Mouse (Mus musculus): ENCODE data around the gene Cat. TPM values are rescaled to one million over a fixed set of nuclear protein-coding genes. Genes with fewer than 3 reads are reported as not detected.

Gene Cat
- total and polyA plus RNA-seq, 2 experiments: 1,476 to 1,807 TPM

- peaks cover 40% of the 10 kb centered on the region for H3K36me3 ChIP-seq (ENCODE audit: control insufficient read depth, insufficient read depth, low read length)
- no peaks in the 10 kb centered on the region for H3K27me3 ChIP-seq (ENCODE audit: control insufficient read depth, insufficient read depth, low read length)
- H3K27ac ChIP-seq (replicated peaks; ENCODE audit: insufficient read depth, low read depth, low read length): peak overlapping the region; percentile 90
- peak; percentile 80 for DNase-seq (ENCODE audit: extremely low read depth, low read depth, low spot score)
- TF ChIP-seq POLR2A (IDR thresholded peaks at IDR 0.05; ENCODE audit: extremely low read depth, insufficient read depth, low read length) (no peak), CTCF (IDR thresholded peaks at IDR 0.05; ENCODE audit: low read depth, low read length) (no peak)
- peak overlapping the region; percentile 94 for H3K4me3 ChIP-seq (ENCODE audit: insufficient read depth, low read depth, low read length)
- H3K9ac ChIP-seq (ENCODE audit: low read depth, low read length): peak overlapping the region; percentile 75
- H3K79me2 ChIP-seq (ENCODE audit: control insufficient read depth, insufficient read depth, low read length): peaks cover 30% of the 10 kb centered on the region; the same call in 1 of the 2 replicates
- WGBS: 26% methylated on average over 11 of the region's 11 CpGs
- peaks cover 16% of the 10 kb centered on the region; the same call in 1 of the 2 replicates for H3K4me1 ChIP-seq (ENCODE audit: control insufficient read depth, insufficient read depth, low read length)
These were observed 3.4 kb downstream of the Cat start for GRCm38 (mm10) chr2:103481314-103482231.

GRCm38 (mm10) chr2:103480871-103481270, 4.1 kb downstream of the Cat start:
- Histone ChIP-seq H3K27me3 (ENCODE audit: control insufficient read depth, insufficient read depth, low read length) (no peaks in the 10 kb centered on the region), H3K4me1 (ENCODE audit: control insufficient read depth, insufficient read depth, low read length) (peaks cover 13% of the 10 kb centered on the region), H3K27ac (replicated peaks; ENCODE audit: insufficient read depth, low read depth, low read length) (peak overlapping the region; percentile 76), H3K9ac (ENCODE audit: low read depth, low read length) (peak overlapping the region; percentile 72), H3K79me2 (ENCODE audit: control insufficient read depth, insufficient read depth, low read length) (peaks cover 30% of the 10 kb centered on the region; the same call in 1 of the 2 replicates), H3K4me3 (ENCODE audit: insufficient read depth, low read depth, low read length) (peak overlapping the region; percentile 94), H3K36me3 (ENCODE audit: control insufficient read depth, insufficient read depth, low read length) (peaks cover 44% of the 10 kb centered on the region)
- WGBS: 23% methylated on average over 4 of the region's 4 CpGs
- peak; percentile 95 for DNase-seq (ENCODE audit: extremely low read depth, low read depth, low spot score)
- TF ChIP-seq POLR2A (IDR thresholded peaks at IDR 0.05; ENCODE audit: extremely low read depth, insufficient read depth, low read length): no peak
- no peak for TF ChIP-seq CTCF (IDR thresholded peaks at IDR 0.05; ENCODE audit: low read depth, low read length)

GRCm38 (mm10) chr2:103480240-103480639, 4.7 kb downstream of the Cat start:
- Histone ChIP-seq H3K4me1 (ENCODE audit: control insufficient read depth, insufficient read depth, low read length) (peaks cover 19% of the 10 kb centered on the region), H3K4me3 (ENCODE audit: insufficient read depth, low read depth, low read length) (peak overlapping the region; percentile 94), H3K79me2 (ENCODE audit: control insufficient read depth, insufficient read depth, low read length) (peaks cover 35% of the 10 kb centered on the region; the same call in 1 of the 2 replicates), H3K9ac (ENCODE audit: low read depth, low read length) (peak overlapping the region; percentile 72), H3K36me3 (ENCODE audit: control insufficient read depth, insufficient read depth, low read length) (peaks cover 50% of the 10 kb centered on the region), H3K27ac (replicated peaks; ENCODE audit: insufficient read depth, low read depth, low read length) (peak overlapping the region; percentile 76), H3K27me3 (ENCODE audit: control insufficient read depth, insufficient read depth, low read length) (no peaks in the 10 kb centered on the region)
- DNase-seq (ENCODE audit: extremely low read depth, low read depth, low spot score): peak; percentile 84
- TF ChIP-seq CTCF (IDR thresholded peaks at IDR 0.05; ENCODE audit: low read depth, low read length) (no peak), POLR2A (IDR thresholded peaks at IDR 0.05; ENCODE audit: extremely low read depth, insufficient read depth, low read length) (peak; percentile 26; the same call in 1 of the 2 replicates)
- WGBS: 21% methylated on average over 8 of the region's 8 CpGs

- Histone ChIP-seq H3K27me3 (ENCODE audit: control insufficient read depth, insufficient read depth, low read length) (no peaks in the 10 kb centered on the region), H3K9ac (ENCODE audit: low read depth, low read length) (peak overlapping the region; percentile 56), H3K36me3 (ENCODE audit: control insufficient read depth, insufficient read depth, low read length) (peaks cover 65% of the 10 kb centered on the region), H3K27ac (replicated peaks; ENCODE audit: insufficient read depth, low read depth, low read length) (peak overlapping the region; percentile 42), H3K4me1 (ENCODE audit: control insufficient read depth, insufficient read depth, low read length) (peaks cover 33% of the 10 kb centered on the region), H3K79me2 (ENCODE audit: control insufficient read depth, insufficient read depth, low read length) (peaks cover 35% of the 10 kb centered on the region; the same call in 1 of the 2 replicates), H3K4me3 (ENCODE audit: insufficient read depth, low read depth, low read length) (peak overlapping the region; percentile 3; the same call in 1 of the 2 replicates)
- no peak for TF ChIP-seq CTCF (IDR thresholded peaks at IDR 0.05; ENCODE audit: low read depth, low read length)
- no peak for TF ChIP-seq POLR2A (IDR thresholded peaks at IDR 0.05; ENCODE audit: extremely low read depth, insufficient read depth, low read length)
- DNase-seq (ENCODE audit: extremely low read depth, low read depth, low spot score): peak; percentile 80
- WGBS: 55% methylated on average over 3 of the region's 3 CpGs
These were observed 6.6 kb downstream of the Cat start for GRCm38 (mm10) chr2:103478326-103478725.

- Histone ChIP-seq H3K79me2 (ENCODE audit: control insufficient read depth, insufficient read depth, low read length) (peaks cover 35% of the 10 kb centered on the region; the same call in 1 of the 2 replicates), H3K27ac (replicated peaks; ENCODE audit: insufficient read depth, low read depth, low read length) (peak overlapping the region; percentile 42), H3K27me3 (ENCODE audit: control insufficient read depth, insufficient read depth, low read length) (no peaks in the 10 kb centered on the region), H3K36me3 (ENCODE audit: control insufficient read depth, insufficient read depth, low read length) (peaks cover 66% of the 10 kb centered on the region), H3K9ac (ENCODE audit: low read depth, low read length) (peak overlapping the region; percentile 56), H3K4me3 (ENCODE audit: insufficient read depth, low read depth, low read length) (peak overlapping the region; percentile 2; the same call in 1 of the 2 replicates), H3K4me1 (ENCODE audit: control insufficient read depth, insufficient read depth, low read length) (peaks cover 37% of the 10 kb centered on the region)
- peak; percentile 98 for DNase-seq (ENCODE audit: extremely low read depth, low read depth, low spot score)
- whole genome bisulfite sequencing: 22% methylated on average over 4 of the region's 4 CpGs
- TF ChIP-seq POLR2A (IDR thresholded peaks at IDR 0.05; ENCODE audit: extremely low read depth, insufficient read depth, low read length): no peak
- TF ChIP-seq CTCF (IDR thresholded peaks at IDR 0.05; ENCODE audit: low read depth, low read length): no peak
These were observed 7.5 kb downstream of the Cat start for GRCm38 (mm10) chr2:103477456-103477855.
